Mouse (Mus musculus) induced T-regulatory cell, adult 2 months (primary cell): ENCODE results near the gene A430005L14Rik.
A peak's percentile ranks its signal among the peaks of the same experiment; 100 is the strongest.

ENCODE experiments used
- DNase-seq: peaks from one replicate; pipeline ENCODE4 v3.0.0-alpha.2; 2012; ENCODE audit warnings: low read depth

Gene A430005L14Rik

GRCm38 (mm10) chr4:153974431-153975291 lies 17.6 kb downstream of the A430005L14Rik start, which contains the start of the genes Dffb and Cep104:
Dffb (minus strand) TSS chr4:153975126.
Cep104 (plus strand) TSS chr4:153975194.
- DNase-seq: peak; percentile 94

GRCm38 (mm10) chr4:153975292-153975662 lies 18.2 kb downstream of the A430005L14Rik start:
- DNase-seq: no peak

GRCm38 (mm10) chr4:153975768-153976167 lies 18.7 kb downstream of the A430005L14Rik start:
- DNase-seq: peak; percentile 40

GRCm38 (mm10) chr4:153979243-153979642 lies 22.2 kb downstream of the A430005L14Rik start:
- no peak for DNase-seq

- DNase-seq: no peak
These were observed 23.4 kb downstream of the A430005L14Rik start for GRCm38 (mm10) chr4:153980470-153980869.

- DNase-seq: no peak
These were observed 35.7 kb downstream of the A430005L14Rik start for GRCm38 (mm10) chr4:153992715-153993114.

GRCm38 (mm10) chr4:153993505-153993904 lies 36.5 kb downstream of the A430005L14Rik start:
- DNase-seq: no peak

- DNase-seq: no peak
These were observed 48.5 kb downstream of the A430005L14Rik start for GRCm38 (mm10) chr4:154005488-154005887.

- no peak for DNase-seq
These were observed 49.2 kb downstream of the A430005L14Rik start for GRCm38 (mm10) chr4:154006264-154006663.

GRCm38 (mm10) chr4:154007759-154008158 lies 50.7 kb downstream of the A430005L14Rik start:
- no peak for DNase-seq

- peak; percentile 28 for DNase-seq
These were observed 54.0 kb downstream of the A430005L14Rik start for GRCm38 (mm10) chr4:154010907-154011645.
